Mouse (Mus musculus) heart, postnatal 25 days (tissue): ENCODE measurements around the gene Morn1. TPM values are rescaled to one million over a fixed set of nuclear protein-coding genes. Genes with fewer than 3 reads are reported as not detected.

ENCODE experiments used
- DNase-seq: peaks from one replicate; pipeline ENCODE4 v3.0.0; 2022; ENCODE audit warnings: low spot score
- intact Hi-C: fragments of 180-260 bp; cut with DNase I; formaldehyde crosslinking; loops from one replicate; pipeline ENCODE4 v1.15.1; 2025
- total RNA-seq, 2 experiments: library from RNA; stranded (reverse); gene quantifications; 2 replicates each; pipeline ENCODE4 v1.2.3; 2021

Morn1 gene
- total RNA-seq, 2 experiments from 2014 or later = 1.1 to 1.3 TPM

DNA sequence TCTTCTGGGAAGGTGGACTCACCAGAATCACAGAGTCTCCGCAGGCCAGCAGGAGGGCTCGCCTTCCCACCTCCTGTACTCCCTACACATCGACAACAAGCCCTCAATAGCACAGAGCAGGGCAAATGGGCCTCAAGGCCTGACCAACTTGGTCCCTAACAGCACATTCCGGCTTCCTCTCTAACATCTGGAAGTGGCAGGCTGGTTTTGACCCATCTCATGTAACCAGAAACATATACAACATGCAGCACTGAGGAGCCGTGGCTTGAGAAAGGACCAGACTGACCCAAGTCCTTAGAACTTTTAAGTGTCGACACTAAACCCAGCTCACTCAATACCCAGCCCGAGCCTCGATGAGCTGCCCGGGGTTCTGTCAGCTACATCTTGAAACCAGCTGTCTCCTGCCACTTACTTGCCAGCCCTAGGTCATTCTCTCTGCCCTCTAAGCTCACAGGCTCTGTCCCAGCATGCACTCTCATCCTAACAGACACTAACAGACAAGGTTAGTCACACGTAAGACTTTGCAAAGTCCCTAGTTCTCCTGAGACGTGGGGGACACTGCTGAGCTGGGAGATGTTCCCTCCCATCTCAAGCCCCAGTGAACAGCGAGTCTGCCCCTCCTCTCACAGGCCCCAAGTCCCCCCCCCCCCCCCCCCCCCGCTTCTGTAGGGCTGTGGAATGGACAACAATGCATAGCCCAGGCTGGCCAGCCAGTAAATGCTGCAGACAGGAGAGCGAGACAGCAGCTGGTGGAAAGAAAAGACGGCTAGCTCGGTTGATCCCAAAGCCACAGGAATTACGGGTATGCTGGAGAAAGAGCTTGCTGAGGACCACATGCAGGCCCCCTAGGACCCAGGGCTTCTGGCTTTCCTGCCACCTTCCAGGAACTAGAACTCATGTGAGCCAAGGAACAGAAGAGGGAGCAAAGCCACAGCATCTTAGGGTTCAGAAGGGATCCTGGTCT is 87.7 kb downstream of the Morn1 start:
- DNase-seq = no peak
- intact Hi-C loops = loop anchor here (2.0 kb wide), 1 partner anchor 17 kb away; no protein-coding TSS in a partner anchor

DNA sequence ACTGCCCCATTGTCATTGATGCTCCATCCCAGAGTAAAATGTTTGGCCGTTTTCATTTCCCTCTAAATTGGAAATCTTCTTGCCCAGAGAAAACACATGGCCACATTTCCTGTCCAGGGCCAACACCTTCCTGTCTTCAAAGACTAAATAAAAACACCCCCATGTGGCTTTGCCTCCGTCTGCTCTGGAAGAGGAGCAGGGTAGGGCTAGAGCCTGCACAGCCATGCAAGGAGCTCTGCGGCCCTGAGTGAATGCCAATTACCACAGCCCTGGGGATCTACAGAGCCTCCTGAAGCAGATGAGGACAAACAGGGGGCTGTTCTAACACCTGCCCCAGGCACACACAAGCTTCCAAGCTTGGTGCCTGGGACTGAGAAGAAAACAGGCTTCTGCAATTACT is 89.8 kb downstream of the Morn1 start:
- intact Hi-C loops = loop anchor here (5.0 kb wide), 1 partner anchor 41 kb away; no protein-coding TSS in a partner anchor
- DNase-seq = no peak

DNA sequence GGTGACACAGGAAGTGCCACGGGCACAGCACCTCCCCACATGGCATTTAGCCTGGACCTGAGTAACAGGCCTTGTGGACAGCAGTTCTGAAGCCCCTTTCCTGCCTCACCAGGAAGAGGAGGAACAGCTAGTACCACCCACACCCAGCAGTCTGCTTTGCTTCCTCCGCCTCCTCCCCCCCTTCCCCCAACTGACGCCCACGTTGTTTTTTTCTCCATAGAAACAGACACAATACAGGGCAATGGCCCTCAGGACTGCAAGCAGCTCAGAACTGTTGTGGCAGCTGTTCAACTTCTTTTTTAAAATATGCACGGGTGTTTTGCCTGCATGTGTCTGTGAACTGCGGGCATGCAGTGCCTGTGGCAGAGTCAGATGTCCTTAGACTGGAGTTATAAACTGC is 91.9 kb downstream of the Morn1 start:
- intact Hi-C loops = loop anchor here (5.0 kb wide), 1 partner anchor 39 kb away; no protein-coding TSS in a partner anchor

DNA sequence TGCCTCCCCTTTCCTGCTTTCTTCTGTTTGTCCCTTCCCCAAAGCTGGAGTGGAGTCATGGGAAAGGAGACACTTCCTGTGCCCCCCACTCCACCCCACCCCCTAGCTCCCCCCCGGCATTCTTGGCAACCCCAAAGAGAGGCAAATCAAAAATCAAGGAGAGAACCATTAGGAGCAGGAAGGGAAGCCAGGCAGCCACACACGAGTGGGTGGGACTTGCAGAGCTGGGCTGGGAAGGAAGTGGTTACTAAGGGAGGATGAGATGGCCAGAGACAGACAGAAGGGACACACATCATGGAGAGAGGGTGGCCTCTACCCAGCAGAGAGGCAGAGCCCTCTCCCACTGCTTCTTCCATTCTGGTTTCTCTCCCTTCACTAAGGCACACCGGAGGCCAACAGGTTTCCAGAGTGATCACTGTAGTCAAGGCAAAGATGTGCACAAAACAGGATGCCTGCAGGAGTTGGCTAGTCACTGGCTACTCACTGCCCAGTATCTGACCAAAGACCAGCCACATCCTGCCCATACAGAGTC is 92.7 kb downstream of the Morn1 start:
- DNase-seq = no peak
- intact Hi-C loops = loop anchor here (5.0 kb wide), 1 partner anchor 38 kb away; no protein-coding TSS in a partner anchor

More for the DNA sequence above, 91.9 kb downstream of the Morn1 start:
- DNase-seq = peak; percentile 73

DNA sequence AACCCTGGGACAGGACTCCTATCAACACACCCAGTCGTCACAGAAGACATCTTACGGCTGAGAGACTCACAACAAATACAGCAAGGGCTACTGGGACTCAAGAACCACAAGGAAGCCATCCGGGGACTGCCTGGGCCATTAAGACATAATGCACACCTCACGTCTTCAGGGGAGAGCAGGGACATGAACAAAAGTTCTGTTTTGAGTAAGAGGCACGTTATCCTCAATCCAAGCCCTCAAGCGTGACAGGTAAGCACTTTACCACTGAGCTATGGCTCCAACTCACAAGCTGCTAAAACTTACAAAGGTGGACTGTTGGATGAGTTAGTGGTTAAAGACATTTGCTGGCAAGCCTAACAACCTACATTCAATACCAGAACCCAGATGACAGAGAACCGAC is 96.8 kb downstream of the Morn1 start:
- no peak for DNase-seq
- intact Hi-C loops = no loop called here

DNA sequence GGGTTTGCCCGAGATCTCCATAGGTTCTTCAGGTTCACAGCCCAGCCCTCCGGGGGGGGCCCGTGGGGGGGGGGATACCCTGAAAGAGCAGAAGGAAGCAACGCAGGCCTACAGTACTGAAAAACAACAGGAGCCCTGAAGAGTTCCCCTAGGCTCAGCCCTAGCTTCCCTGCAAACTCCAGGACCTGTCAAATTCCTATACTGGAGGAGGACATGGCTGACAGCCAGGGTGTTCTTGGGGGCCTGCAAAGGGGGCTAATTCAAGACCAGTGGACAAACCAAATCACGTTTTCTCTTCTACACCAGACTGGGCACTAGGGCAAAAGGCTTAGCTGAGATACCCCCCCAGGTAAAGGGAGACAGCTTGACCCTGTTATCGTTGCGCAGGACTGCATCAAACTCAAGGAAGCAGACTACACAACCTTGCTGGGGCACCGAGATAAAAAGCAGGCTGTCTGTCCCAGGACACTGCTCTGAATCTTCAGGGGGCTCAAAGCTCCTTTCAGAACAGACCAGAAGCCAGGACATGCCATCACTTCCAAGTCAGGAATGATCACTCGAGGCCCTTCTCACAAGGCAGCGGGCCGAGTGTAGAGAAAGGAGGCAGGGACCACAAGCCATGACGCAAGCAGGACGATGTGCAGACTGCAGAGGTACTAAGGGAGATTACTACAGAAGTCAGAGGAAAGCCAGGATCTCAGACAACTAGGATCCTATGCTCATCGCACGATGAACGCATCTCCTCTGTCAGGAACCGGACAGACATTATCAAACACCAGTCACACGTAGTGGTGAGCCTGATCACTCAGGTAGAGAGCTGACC is 98.1 kb downstream of the Morn1 start:
- DNase-seq = no peak
- intact Hi-C loops = loop anchor here (5.0 kb wide), 2 partner anchors 37 to 63 kb away; partner anchors contain the start of gene Faap20

DNA sequence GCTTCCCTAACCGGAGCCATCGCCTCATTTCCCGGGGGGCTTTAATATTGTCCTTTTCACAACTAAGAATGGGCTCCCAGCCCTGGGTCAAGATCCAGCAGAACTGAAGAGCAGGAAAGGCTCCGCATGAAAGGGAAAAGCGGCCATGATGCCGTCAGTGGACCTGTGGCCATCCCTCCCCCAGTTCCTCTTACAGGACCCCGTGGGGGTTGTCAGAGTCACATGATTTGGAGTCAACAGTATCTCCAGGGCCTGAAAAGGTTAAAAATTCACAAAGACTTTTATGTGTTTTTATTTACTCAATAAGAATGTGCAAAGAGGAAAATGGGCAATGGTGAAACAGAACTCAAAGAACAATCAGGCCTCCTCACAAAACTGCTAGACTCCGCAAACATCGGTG is 99.5 kb downstream of the Morn1 start:
- intact Hi-C loops = loop anchor here (5.0 kb wide), 2 partner anchors 39 to 61 kb away; partner anchors contain the start of gene Faap20
- no peak for DNase-seq

DNA sequence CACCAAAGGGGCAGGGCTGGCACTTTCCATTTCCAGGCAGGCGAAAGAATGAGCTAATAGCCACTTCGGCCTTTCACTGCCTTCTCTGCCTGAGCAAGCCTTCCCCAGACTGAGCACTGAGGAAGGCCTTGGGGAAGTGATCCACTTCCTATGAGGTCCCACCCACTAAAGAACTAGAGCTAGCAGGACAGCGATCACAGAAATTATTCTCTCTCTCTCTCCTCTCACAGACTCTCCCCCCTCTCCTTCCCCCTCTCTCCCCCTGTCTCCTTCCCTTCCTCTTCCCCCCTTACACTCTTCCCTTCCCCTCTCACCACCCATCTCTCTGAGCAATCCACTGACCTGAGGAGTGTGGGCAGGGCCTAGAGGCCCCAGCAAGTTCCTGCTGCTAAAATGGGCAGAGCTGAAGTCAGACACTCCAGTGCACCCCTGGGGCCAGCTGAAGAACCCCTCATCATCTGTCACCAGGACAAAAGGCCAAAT is 100.9 kb downstream of the Morn1 start:
- intact Hi-C loops = loop anchor here (5.0 kb wide), 2 partner anchors 40 to 60 kb away; partner anchors contain the start of gene Faap20
- no peak for DNase-seq

DNA sequence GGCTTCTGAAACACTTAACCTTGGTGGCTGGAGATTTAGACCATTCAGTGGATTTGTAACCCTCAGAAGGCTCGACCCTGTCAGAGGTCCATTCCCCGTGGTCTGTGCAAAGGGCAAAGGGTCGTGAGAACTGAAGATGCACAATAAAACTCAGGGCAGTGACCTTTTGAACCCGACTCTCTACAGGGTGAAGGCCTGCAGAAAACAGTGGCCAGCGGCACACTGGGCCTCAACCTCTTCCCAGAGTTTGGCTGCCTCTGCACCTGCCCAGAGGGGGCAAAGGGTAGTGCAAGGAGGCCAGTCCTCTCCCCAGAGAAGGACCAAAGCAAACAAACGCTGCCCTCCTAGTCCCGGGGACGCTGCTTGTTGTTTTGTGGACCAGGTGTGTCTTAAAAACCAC is 102.0 kb downstream of the Morn1 start:
- no peak for DNase-seq
- intact Hi-C loops = loop anchor here (5.0 kb wide), 2 partner anchors 41 to 59 kb away; partner anchors contain the start of gene Faap20

DNA sequence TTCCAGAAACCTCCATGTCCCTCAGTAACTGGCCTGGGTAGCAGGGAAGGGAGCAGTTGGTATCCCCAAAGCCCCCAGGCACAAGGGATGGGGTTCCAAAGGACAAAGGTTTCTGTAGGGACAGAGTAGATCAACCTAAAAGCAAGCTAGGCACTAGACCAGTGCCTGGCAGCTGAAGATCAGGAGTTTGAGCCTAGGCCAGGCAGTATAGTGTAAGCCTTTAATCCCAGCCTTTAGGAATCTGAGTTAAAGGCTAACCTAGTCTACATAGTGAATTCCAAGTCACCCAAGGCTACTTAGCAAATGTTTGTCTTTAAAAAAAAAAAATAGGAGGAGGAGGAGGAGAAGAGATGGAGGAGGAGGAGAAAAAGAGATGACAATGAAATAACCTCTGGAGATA is 102.4 kb downstream of the Morn1 start:
- intact Hi-C loops = loop anchor here (5.0 kb wide), 2 partner anchors 42 to 58 kb away; partner anchors contain the start of gene Faap20
- no peak for DNase-seq

DNA sequence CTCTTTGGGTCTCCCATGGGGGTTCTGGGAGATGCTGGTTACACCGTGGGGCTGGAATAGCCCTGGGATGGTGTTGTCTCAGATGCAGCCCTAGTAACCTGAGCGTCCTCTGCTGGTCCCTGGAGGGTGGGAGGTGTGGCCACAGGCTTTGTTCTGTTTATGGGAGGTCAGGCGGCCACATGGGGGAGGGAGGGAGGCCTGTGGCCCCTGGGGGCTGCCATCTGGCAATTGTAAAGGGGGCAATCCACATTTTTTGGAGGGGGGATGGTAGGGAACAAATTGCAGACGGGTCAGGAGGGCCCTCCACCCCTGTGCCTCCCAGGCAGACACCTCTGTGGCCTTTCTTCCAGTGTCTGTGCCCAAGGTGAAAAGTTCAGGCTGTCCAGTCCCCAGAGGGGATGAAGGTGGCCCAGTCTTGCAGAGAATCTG is 103.3 kb downstream of the Morn1 start:
- intact Hi-C loops = loop anchor here (5.0 kb wide), 2 partner anchors 42 to 58 kb away; partner anchors contain the start of gene Faap20
- DNase-seq = no peak

DNA sequence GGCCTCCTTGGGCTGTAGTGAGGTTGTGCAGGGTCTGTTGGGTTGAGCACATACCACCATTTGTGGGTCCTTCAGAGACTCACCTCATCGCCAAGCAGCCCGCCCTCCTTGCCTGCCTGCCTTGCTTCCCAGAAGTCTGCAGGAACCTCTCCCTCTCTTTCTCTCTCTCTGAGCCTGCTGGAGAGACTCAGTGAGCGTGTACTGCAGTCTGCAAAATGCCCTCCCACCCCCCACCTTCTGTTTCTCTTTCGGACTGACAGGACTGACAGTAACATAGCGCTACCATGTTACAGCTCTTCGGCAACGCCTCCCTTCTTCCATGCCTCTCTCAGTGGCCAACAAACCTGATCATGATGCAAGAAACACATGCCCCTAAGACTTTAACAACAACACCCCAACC is 103.9 kb downstream of the Morn1 start:
- intact Hi-C loops = no loop called here
- DNase-seq = no peak

Other genes starting within 250 kb of the Morn1 start
- gene Ttc34, start 249.1 kb upstream of the Morn1 start, total RNA-seq = under 1 TPM in 1 of 2 experiments, not detected in 1; 0.17 TPM
- under 1 TPM; 0.20 to 0.39 TPM for gene Mmel1, start 217.0 kb upstream of the Morn1 start, total RNA-seq
- gene Fam213b, start 187.4 kb upstream of the Morn1 start, total RNA-seq = 10 to 100 TPM; 74.4 to 76.2 TPM
- gene Tnfrsf14, start 158.0 kb upstream of the Morn1 start, total RNA-seq = 1 to 10 TPM; 3.8 to 6.7 TPM
- under 1 TPM in 1 of 2 experiments, not detected in 1; 0.28 TPM for gene Hes5, start 125.7 kb upstream of the Morn1 start, total RNA-seq
- gene Pank4, start 122.5 kb upstream of the Morn1 start, total RNA-seq = 10 to 100 TPM; 45.6 to 46.4 TPM
- under 1 TPM in 1 of 2 experiments, not detected in 1; 0.08 TPM for gene Plch2, start 29.8 kb upstream of the Morn1 start, total RNA-seq
- gene Pex10, start 19.6 kb upstream of the Morn1 start, total RNA-seq = 10 to 100 TPM; 23.9 to 25.7 TPM
- 10 to 100 TPM; 66.1 to 68.7 TPM for gene Rer1, start 195 bp upstream of the Morn1 start, total RNA-seq
- 10 to 100 TPM; 55.0 to 63.9 TPM for gene Ski, start 136.0 kb downstream of the Morn1 start, total RNA-seq
- gene Faap20, start 163.2 kb downstream of the Morn1 start, total RNA-seq = 10 to 100 TPM; 13.5 to 15.5 TPM